Mouse (Mus musculus) hindbrain, embryonic 15.5 days (tissue): ENCODE measurements around the gene Zfp326. TPM values are rescaled to one million over a fixed set of nuclear protein-coding genes. Genes with fewer than 3 reads are reported as not detected.
A peak's percentile ranks its signal among the peaks of the same experiment; 100 is the strongest.

ENCODE experiments used
- ATAC-seq: fragments of 200-750 bp; cut with Nextera tagmentation; 2 replicates; pipeline ENCODE4 v1.8.0; 2017; ENCODE audit warnings: low read depth, moderate number of reproducible peaks, moderate TSS enrichment; ENCODE audit not compliant: low FRiP score
- H3K27ac ChIP-seq: fragments of 300-500 bp; sonication (generic); replicated peaks from 2 replicates; pipeline ENCODE4 v1.5.1; 2015; ENCODE audit warnings: mild to moderate bottlenecking, inconsistent platforms
- H3K27me3 ChIP-seq: fragments of 300-500 bp; sonication (generic); 2 replicates; pipeline ENCODE4 v1.6.1; 2015; ENCODE audit warnings: control low read depth, inconsistent platforms
- H3K36me3 ChIP-seq: fragments of 300-500 bp; sonication (generic); 2 replicates; pipeline ENCODE4 v1.6.1; 2015; ENCODE audit warnings: control low read depth, inconsistent platforms
- H3K4me1 ChIP-seq: fragments of 300-500 bp; sonication (generic); replicated peaks from 2 replicates; pipeline ENCODE4 v1.6.1; 2015; ENCODE audit warnings: control low read depth, inconsistent platforms
- H3K4me2 ChIP-seq: fragments of 300-500 bp; sonication (generic); 2 replicates; pipeline ENCODE4 v1.6.1; 2015; ENCODE audit warnings: moderate library complexity, mild to moderate bottlenecking, inconsistent platforms
- H3K4me3 ChIP-seq: fragments of 300-500 bp; sonication (generic); 2 replicates; pipeline ENCODE4 v1.5.1; 2015; ENCODE audit warnings: mild to moderate bottlenecking, inconsistent platforms
- H3K9ac ChIP-seq: fragments of 300-500 bp; sonication (generic); 2 replicates; pipeline ENCODE4 v1.6.1; 2015; ENCODE audit warnings: inconsistent platforms
- H3K9me3 ChIP-seq: fragments of 300-500 bp; sonication (generic); 2 replicates; pipeline ENCODE4 v1.6.1; 2016; ENCODE audit warnings: control low read depth, inconsistent platforms
- WGBS: fragments of 180-500 bp; shearing (Covaris S2); methylation state at CpG from one replicate; pipeline ENCODE4 v1.1.7; 2015; 5-methylcytosine and 5-hydroxymethylcytosine counted together
- polyA plus RNA-seq: library from polyadenylated mRNA; unstranded; fragments of >200 nt; fragmentation: Nextera tagmentation; extraction: Ambion mirVana; gene quantifications from 2 replicates; pipeline ENCODE4 v1.2.1, GENCODE M21; 2015

The Zfp326 gene
- polyA plus RNA-seq, result 43.0 and 54.0 TPM in 2 replicates

DNA sequence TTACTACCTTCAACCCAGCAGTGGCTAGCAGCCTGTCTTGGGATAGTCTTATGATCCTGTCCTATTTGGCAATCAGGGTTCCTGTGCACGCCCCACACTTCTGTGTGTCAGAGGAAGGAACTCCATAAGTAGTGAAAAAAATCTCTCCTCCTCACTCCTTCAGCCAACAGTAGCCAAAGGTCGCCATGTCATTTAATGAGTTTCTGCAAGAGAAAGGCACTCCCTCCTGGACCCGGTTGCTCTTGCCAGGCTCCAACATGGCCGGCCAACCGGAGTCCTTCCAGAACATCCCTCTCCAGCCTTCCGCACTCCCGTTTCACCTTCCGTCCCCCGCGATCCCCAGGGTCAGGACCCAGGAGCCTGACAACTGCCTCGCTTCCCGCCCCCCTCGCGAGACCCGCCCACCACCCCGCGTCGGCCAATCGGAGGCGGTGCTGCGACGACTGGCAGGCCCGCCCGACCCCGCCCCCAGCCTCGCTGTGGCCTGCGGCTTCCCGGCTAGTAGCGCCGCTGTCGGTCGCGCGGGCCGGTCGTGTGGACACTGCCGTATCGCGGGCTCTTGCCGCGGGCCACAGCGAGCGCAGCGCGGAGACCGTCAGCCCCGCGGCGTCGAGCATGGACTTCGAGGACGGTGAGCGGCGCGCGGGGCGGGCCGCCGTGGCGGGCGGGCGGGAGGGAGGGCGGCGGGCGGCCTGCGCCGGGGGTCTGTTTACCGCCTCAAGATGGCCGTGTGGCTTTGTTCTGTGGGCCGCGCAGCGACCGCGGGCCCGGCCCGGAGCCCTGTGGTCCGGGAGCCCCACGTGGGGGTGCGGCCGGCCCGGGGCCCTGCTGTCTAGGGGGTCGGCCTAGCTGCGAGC, at the start of gene Zfp326:
Gene Zfp326 (plus strand): TSS at position 498 of the 857 bp plus-strand sequence.
- peak; percentile 95 for ATAC-seq
- Histone ChIP-seq H3K9ac (peak within 1 kb of the TSS; percentile 100), H3K9me3 (no peaks in the 10 kb centered on the region), H3K4me3 (peak within 1 kb of the TSS; percentile 99), H3K4me1 (peaks cover 33% of the 10 kb centered on the region), H3K27me3 (no peaks in the 10 kb centered on the region), H3K27ac (peak within 1 kb of the TSS; percentile 92), H3K36me3 (no peaks in the 10 kb centered on the region), H3K4me2 (peak within 1 kb of the TSS; percentile 63)
- under 1% methylated on average over 53 of the region's 83 CpGs for WGBS

DNA sequence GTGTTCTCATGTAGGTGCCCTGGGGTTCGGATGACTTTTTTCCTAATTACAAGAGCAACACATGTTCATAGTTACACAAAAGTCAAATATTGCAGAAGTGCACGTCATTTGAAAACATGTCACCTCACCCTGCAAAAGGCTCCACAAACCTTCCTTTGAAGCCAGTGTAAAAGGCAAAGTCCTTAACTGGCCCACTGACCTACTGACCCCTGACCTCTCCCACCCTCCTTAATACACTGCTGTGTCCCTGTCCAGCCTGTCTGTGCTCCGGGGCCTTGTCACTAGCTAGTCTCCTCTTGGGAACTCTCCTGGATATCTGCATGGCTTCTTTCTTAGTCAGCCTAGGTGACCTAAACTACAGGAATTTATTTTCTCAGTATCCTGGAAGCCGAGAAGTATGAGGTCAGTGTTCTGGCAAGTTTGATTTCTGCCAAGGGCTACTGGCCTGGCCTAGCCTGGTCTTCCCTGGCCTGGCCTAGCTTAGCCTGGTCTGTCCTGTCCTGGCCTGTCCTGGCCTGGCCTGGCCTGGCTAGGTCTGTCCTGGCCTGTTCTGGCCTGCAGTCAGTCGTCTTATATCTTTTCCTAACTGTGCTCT, 49.4 kb upstream of the Zfp326 start:
- ATAC-seq, result no peak
- Histone ChIP-seq H3K27me3 (no peaks in the 10 kb centered on the region), H3K9me3 (no peaks in the 10 kb centered on the region), H3K4me3 (no peak overlapping the region), H3K4me1 (peaks cover 9% of the 10 kb centered on the region), H3K9ac (no peak overlapping the region), H3K4me2 (no peak overlapping the region), H3K36me3 (no peaks in the 10 kb centered on the region), H3K27ac (no peak overlapping the region)
- 65% methylated on average over 5 of the region's 5 CpGs for WGBS

DNA sequence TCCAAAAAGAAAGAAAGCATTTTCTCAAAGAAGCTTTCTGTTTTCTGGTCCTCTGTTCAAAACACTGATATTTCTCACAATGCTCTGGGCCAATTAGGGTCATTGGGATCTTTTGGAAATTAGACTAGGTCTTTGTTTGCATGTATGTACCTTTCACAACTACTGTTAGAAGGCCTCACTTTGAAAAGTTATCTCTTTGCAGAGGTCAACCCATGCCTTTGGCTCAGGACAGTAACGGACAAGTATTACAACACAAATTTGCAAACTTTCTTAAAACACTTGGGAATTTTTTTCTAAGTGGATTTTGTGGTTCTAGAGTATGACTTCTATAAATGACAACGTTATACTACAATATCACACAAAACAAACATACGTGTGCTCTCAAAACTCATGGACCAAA, 48.3 kb upstream of the Zfp326 start:
- Histone ChIP-seq H3K4me2 (no peak overlapping the region), H3K4me1 (peaks cover 4% of the 10 kb centered on the region), H3K9me3 (no peaks in the 10 kb centered on the region), H3K27ac (no peak overlapping the region), H3K9ac (no peak overlapping the region), H3K4me3 (no peak overlapping the region), H3K27me3 (no peaks in the 10 kb centered on the region), H3K36me3 (no peaks in the 10 kb centered on the region)
- no peak for ATAC-seq
- 93% methylated on average over 3 of the region's 3 CpGs for WGBS

DNA sequence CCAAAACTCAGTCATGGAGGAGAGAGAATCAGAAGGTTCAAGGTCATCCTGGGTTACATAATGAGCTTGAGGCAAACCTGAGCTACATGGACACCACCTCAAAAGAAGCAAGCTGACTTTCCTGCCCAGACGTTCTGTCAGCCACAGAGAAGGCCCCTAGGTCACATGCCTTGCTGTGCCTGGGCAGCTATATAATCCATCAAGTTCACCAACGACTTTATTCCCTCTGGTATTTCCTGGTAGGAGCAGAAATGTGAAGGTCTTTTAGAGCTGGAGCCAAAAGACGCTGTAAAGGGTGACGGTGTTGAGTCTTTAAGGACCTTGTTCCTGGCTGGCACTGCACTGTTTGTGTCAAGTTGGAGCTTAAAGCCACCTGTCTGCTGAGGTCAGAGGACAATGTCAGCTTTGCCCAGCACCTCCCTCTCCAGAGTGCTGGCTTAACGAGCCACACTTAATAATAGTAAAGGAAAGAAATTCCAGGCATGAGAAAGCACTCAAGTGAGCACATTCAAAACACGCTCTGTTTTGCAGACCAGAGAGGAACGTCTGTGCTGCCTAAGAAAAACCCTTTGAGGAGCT, 47.3 kb upstream of the Zfp326 start:
- WGBS, result 48% methylated on average over 7 of the region's 7 CpGs
- H3K9ac ChIP-seq, result no peak overlapping the region
- ATAC-seq, result no peak
- no peaks in the 10 kb centered on the region for H3K9me3 ChIP-seq
- no peaks in the 10 kb centered on the region for H3K36me3 ChIP-seq
- no peak overlapping the region for H3K27ac ChIP-seq
- H3K4me2 ChIP-seq, result no peak overlapping the region
- H3K27me3 ChIP-seq, result no peaks in the 10 kb centered on the region
- H3K4me3 ChIP-seq, result no peak overlapping the region
- H3K4me1 ChIP-seq, result no peaks in the 10 kb centered on the region

- no peak for ATAC-seq
- no peaks in the 10 kb centered on the region for H3K27me3 ChIP-seq
- H3K9me3 ChIP-seq, result no peaks in the 10 kb centered on the region
- H3K9ac ChIP-seq, result no peak overlapping the region
- no peak overlapping the region for H3K27ac ChIP-seq
- no peak overlapping the region for H3K4me2 ChIP-seq
- H3K4me1 ChIP-seq, result no peaks in the 10 kb centered on the region
- no peaks in the 10 kb centered on the region for H3K36me3 ChIP-seq
- no peak overlapping the region for H3K4me3 ChIP-seq
- WGBS, result 77% methylated on average over 7 of the region's 7 CpGs
These were observed 44.2 kb upstream of the Zfp326 start for GRCm38 (mm10) chr5:105832140-105832539.

DNA sequence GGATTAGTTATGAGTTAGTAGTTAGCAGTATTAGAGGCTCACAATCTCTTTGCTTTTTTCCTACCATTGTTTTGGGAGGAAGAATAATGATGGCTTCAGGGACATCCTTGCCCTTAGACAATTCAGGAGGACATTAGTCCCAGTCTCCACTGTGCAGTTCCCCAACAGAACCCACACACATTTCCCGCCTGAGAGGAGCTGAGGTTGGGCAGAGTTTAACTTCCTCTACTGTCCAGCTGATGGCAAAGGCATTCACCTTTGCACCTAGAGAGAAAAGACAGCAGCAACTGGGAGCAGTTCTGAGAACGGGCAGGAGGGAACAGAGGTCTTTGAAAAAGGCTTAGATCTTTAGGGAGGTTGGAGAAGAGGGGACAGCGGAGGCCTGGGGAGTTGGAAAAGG, 42.4 kb upstream of the Zfp326 start:
- H3K36me3 ChIP-seq, result no peaks in the 10 kb centered on the region
- no peaks in the 10 kb centered on the region for H3K9me3 ChIP-seq
- 77% methylated on average over 3 of the region's 3 CpGs for WGBS
- H3K27ac ChIP-seq, result no peak overlapping the region
- no peak overlapping the region for H3K4me3 ChIP-seq
- H3K9ac ChIP-seq, result no peak overlapping the region
- ATAC-seq, result no peak
- no peaks in the 10 kb centered on the region for H3K27me3 ChIP-seq
- no peak overlapping the region for H3K4me2 ChIP-seq
- no peaks in the 10 kb centered on the region for H3K4me1 ChIP-seq

DNA sequence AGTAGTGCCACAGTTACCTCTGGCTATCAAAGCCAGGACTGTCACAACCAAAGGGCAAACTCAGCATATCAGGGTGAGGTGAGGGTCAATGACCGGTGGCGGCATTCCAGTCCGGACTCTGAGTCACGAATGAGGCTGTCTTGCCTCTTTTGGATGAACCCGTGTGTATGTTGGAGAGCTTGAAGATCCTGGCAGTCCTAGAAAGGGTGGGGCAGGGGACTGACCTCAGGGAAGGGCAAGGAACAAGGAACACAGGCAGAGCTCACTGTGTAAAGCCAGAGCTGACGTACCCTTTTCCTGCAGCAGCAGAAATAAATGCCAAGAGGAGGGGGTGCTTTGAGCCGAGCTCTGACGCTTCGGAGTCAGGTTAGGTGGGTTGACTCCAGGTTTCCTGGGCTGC, 40.4 kb upstream of the Zfp326 start:
- no peak overlapping the region for H3K27ac ChIP-seq
- no peak overlapping the region for H3K9ac ChIP-seq
- no peak overlapping the region for H3K4me3 ChIP-seq
- no peaks in the 10 kb centered on the region for H3K9me3 ChIP-seq
- WGBS, result 80% methylated on average over 9 of the region's 9 CpGs
- H3K27me3 ChIP-seq, result no peaks in the 10 kb centered on the region
- no peaks in the 10 kb centered on the region for H3K4me1 ChIP-seq
- no peak overlapping the region for H3K4me2 ChIP-seq
- no peak for ATAC-seq
- no peaks in the 10 kb centered on the region for H3K36me3 ChIP-seq

DNA sequence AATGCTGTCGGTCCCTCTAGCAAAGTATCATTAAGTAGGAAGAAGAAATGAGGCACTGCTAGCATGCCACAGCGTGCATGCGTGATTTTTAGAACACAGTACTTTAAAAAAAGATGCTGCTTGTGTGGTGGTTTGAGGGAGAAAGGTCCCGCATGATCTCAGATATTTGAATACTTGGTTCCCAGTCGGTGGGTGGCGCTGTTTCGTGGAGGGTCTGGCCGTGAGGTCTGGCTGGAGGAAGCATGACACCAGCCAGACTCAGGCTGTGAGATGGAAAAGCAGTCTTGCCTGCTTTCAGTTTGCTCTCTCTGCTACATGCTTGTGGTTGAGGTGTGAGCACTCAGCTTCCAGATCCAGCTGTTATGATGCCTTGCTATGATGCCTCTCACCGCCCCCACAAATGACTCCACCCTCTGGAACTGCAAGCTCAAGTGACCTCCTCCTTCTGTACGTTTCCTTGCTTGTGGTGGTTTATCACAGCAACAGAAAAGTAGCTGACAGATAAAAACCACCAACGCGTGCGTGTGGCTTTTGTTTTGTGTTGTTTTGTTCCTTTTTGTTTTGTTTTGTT, 36.5 kb upstream of the Zfp326 start:
- no peaks in the 10 kb centered on the region for H3K4me1 ChIP-seq
- H3K4me3 ChIP-seq, result no peak overlapping the region
- WGBS, result 78% methylated on average over 13 of the region's 13 CpGs

GRCm38 (mm10) chr5:105844044-105844753, 32.2 kb upstream of the Zfp326 start:
- Histone ChIP-seq H3K27me3 (no peaks in the 10 kb centered on the region), H3K4me2 (no peak overlapping the region), H3K9me3 (no peaks in the 10 kb centered on the region), H3K9ac (no peak overlapping the region), H3K36me3 (no peaks in the 10 kb centered on the region), H3K27ac (no peak overlapping the region), H3K4me3 (no peak overlapping the region), H3K4me1 (no peaks in the 10 kb centered on the region)
- WGBS, result 90% methylated on average over 10 of the region's 10 CpGs
- no peak for ATAC-seq

More for the DNA sequence above, 36.5 kb upstream of the Zfp326 start:
- Histone ChIP-seq H3K36me3 (no peaks in the 10 kb centered on the region), H3K9me3 (no peaks in the 10 kb centered on the region), H3K27ac (no peak overlapping the region), H3K27me3 (no peaks in the 10 kb centered on the region), H3K9ac (no peak overlapping the region), H3K4me2 (no peak overlapping the region)
- ATAC-seq, result no peak

DNA sequence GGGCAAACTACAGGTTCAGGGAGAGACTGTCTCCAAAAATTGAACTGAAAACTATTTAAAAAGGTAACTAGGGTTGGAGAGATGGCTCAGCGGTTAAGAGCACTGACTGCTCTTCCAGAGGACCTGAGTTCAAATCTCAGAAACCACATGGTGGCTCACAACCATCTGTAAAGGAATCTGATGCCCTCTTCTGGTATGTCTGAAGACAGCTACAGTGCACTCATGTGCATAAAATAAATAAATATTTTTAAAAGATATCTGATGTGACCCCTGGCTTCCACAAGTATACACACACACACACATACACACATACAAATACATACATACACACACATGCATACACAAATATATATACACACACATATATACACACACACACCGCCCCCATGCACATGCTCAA, 31.3 kb upstream of the Zfp326 start:
- H3K27ac ChIP-seq, result no peak overlapping the region
- H3K4me3 ChIP-seq, result no peak overlapping the region
- H3K27me3 ChIP-seq, result no peaks in the 10 kb centered on the region
- WGBS, result 97% methylated on average over 2 of the region's 2 CpGs
- no peak for ATAC-seq
- no peaks in the 10 kb centered on the region for H3K4me1 ChIP-seq
- no peak overlapping the region for H3K4me2 ChIP-seq
- H3K36me3 ChIP-seq, result no peaks in the 10 kb centered on the region
- no peaks in the 10 kb centered on the region for H3K9me3 ChIP-seq
- no peak overlapping the region for H3K9ac ChIP-seq

DNA sequence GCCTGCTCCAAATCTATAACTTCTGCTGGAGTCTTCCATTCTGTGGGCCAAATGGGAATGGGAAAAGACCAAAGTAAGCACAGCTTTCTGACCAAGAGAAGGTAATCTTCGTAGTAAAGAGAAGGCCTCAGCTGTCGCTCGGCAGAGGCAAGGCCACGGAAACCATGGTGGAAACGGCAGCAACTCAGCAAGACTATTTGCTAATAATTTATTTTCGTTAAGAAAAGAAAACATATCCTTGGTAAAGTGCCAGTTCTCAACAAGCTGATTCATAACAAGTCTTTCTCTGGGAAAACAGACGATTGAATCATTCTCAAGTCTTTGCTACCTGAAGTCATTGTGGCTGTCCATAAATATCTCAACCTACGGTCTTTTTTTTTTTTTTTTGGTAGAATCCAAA, 28.6 kb upstream of the Zfp326 start:
- no peak for ATAC-seq
- 84% methylated on average over 8 of the region's 8 CpGs for WGBS
- H3K27ac ChIP-seq, result no peak overlapping the region

More for the DNA sequence above, 28.6 kb upstream of the Zfp326 start:
- Histone ChIP-seq H3K9ac (no peak overlapping the region), H3K36me3 (no peaks in the 10 kb centered on the region), H3K9me3 (no peaks in the 10 kb centered on the region), H3K4me3 (no peak overlapping the region), H3K4me2 (no peak overlapping the region), H3K27me3 (no peaks in the 10 kb centered on the region), H3K4me1 (no peaks in the 10 kb centered on the region)
